Mouse (Mus musculus) left cerebral cortex, adult 2 months (tissue): ENCODE measurements at regions not wholly inside any gene's neighbourhood (a gene's known extent, or its start where the extent isn't known, plus 50 kb on each side); places are given as distances from the start of the nearest gene placed in this dataset.

Source experiments
- DNase-seq, 2 experiments: peaks; one replicate each; pipeline ENCODE4 v3.0.0; 2021 to 2022; ENCODE audit warnings: low spot score in 2 of 2, mixed read lengths in 1 of 2; ENCODE audit errors: extremely low spot score in 1 of 2
- H3K27ac ChIP-seq: fragments of 200-600 bp; 2 replicates; pipeline ENCODE4 v1.8.1; 2022
- H3K4me3 ChIP-seq: fragments of 200-600 bp; 2 replicates; pipeline ENCODE4 v1.8.1; 2022
- CTCF ChIP-seq: fragments of 200-600 bp; IDR thresholded peaks from 2 replicates; pipeline ENCODE4 v1.8.1; 2022; ENCODE audit warnings: antibody characterized with exemption, mild to moderate bottlenecking, moderate library complexity
- intact Hi-C: fragments of 180-260 bp; cut with DNase I; formaldehyde crosslinking; loops from one replicate; pipeline ENCODE4 v1.15.1; 2025

DNA sequence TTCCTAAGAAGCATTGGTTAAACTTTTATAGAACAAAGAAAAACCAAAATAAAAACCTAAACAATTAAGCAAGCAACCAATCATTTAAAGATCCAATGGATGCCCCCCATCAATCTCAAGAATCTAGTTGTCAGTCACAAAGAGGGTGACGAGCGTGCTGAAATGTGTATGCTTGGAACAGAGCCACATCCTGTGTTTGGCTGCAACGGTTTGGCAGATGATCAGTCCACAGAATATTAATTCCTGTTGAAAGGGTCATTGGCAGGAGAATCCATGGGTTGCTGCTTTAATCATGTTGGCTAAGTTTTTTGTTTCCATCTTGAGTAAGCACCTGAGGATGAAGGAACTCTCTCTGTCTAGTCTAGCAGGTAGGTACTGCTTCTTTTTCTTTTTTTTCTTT, 117.5 kb upstream of the Jag1 start:
- no peak for TF ChIP-seq CTCF
- intact Hi-C loops = no loop called here
- Histone ChIP-seq H3K4me3 (no peak overlapping the region), H3K27ac (no peak overlapping the region)
- DNase-seq = no peak

DNA sequence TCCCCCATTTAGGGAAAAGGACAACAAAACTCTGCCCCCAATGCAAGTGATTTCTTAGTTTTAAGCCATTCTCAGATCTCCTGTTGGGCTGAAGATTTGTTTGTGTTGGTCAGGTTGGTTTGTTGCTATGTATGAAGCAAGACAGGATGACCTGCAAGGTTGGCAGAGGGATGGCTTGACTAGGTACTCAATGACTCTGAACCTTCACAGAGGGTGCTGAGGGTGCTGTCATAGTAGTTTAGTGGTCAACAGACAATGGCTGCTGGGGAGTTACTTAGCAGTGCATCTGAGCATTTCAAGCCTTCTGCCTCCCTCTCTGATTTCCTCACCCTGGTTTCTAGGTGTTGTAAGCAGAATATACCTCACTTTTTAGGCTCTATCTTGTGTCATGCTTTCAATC, 114.7 kb upstream of the Jag1 start:
- no peak for DNase-seq

DNA sequence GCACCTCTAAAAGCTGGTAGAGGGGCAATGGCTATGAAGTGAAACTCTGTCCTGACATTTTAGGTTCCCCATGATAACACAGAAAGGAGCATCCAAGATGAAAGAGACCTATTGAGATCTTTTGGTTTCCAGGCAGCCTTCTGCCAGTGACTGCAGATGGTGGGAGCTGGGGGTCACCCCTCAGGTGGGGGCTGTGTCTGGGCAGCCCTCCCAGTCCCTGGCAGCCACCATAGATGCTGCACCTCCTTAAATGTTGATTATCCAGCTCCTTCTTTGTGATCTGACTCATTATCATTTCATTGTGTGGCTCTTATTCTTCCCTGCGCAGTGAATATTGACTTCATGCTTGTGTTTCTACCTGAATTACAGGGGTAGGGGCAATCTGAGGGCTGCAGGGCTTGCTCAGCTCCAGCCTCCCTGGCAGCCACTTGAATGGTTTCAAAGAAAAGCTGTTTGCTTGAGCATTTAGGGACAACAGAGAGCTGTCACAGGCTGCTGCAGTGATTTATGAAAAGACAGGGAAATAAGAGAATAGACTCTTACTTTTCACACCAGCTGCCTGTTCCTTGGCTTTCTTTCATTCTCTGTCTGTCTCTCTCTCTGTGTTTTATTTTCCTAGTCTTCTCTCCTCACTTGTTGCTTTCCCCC, 113.1 kb upstream of the Jag1 start:
- no peak for DNase-seq
- H3K27ac ChIP-seq = no peak overlapping the region
- TF ChIP-seq CTCF = no peak
- no peak overlapping the region for H3K4me3 ChIP-seq
- intact Hi-C loops = no loop called here

More for the DNA sequence above, 114.7 kb upstream of the Jag1 start:
- Histone ChIP-seq H3K27ac (no peak overlapping the region), H3K4me3 (no peak overlapping the region)
- no peak for TF ChIP-seq CTCF
- intact Hi-C loops = no loop called here

DNA sequence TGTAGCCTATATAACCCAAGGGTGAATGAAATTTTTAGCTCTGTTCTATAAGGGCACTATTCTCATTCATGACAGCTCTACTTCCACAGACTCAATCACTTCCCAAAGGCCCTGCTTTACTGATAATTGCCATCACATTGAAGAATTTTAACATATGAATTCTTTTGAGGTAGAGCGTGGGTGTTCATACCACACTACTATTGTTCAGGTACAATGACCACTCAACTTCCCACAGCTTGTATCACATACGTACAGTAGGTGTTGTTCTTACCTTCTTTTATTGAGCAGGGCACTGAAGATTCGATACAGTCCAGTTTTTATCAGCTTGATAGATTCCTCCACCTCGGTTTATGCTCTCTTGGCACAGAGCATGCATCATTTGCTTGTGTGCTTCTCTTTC, 111.1 kb upstream of the Jag1 start:
- intact Hi-C loops = no loop called here
- no peak overlapping the region for H3K27ac ChIP-seq
- TF ChIP-seq CTCF = no peak

DNA sequence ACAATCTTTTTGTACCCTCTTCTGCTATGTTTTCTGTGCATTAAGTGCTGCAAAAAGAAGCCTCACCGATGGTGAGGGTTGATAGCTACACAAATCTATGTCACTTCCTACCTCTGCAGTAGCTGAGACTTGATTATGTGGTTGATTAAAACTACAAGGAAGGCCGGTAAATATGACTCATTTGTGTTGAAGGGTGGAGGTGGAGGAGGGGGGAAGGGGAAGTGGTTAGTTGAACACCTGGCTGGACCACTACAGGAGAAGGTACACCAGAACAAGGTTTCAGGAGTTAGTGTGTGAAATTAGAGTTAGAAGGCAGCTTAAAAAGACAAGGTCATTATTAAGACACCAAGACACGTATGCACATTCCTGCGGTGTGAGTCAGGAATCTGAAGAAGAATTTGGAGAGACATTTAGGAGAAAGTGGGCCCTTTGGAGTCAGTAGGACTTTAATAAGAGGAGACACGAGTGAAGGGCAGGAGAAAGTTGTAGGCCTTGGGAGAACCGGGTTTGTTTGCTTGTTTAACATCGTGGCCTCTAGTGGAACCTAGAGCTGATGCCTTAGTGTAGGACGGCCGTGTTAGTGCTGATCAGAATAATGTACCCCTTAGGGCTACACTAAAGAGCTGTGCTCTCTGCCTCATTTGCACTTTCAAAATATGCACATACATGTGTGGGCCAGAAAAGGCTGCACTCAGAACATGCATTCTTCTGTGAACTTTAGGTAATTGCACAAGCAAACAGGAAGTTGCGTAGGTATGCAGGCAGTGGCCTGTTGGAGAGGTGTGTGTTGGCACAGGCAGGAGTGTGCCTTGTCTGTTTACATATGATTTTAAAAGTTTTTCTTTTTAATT, 108.5 kb upstream of the Jag1 start:
- H3K27ac ChIP-seq = no peak overlapping the region
- intact Hi-C loops = no loop called here
- no peak for DNase-seq
- no peak for TF ChIP-seq CTCF
- no peak overlapping the region for H3K4me3 ChIP-seq

More for the DNA sequence above, 111.1 kb upstream of the Jag1 start:
- H3K4me3 ChIP-seq = no peak overlapping the region
- no peak for DNase-seq

DNA sequence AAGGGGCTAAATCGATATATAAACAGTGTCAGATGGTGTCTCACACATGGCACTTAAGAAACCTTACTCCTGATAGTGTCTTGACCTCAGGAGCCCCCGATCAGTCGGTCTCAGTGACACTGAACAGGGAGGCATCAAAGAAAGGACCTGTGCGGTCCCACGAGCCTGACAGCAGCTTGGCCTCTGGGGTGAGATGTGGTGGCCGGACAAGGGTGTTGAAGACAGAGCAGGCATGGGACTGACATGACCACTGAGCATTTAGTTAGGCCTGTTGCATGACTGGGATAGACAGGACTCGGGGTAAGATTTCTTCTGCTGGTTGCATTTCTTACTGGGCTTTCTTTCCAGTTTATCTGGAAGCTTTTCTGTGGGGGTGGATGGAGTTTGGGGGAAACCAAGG, 99.3 kb upstream of the Jag1 start:
- Histone ChIP-seq H3K27ac (no peak overlapping the region), H3K4me3 (no peak overlapping the region)
- DNase-seq = no peak
- intact Hi-C loops = no loop called here
- TF ChIP-seq CTCF = no peak

DNA sequence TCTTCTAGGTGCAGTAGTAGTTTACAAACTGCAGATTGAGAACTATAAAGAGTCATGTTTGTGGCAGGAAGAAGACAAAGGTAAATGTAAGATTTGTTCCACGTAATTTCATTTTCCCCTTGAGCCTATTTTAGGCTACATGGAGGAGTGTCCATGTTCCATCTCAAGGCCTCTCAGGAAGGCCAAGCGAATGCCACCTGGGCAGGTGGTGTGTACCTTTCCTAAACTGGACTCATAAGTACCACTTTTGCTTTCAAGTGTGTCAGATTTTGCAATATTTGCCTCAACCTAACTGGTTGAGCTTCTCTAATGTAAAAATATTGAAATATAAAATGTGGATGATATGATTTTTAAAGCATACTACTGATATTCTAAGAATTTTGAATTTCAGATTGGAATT, 91.4 kb upstream of the Jag1 start:
- no peak overlapping the region for H3K4me3 ChIP-seq
- intact Hi-C loops = no loop called here
- no peak for TF ChIP-seq CTCF
- H3K27ac ChIP-seq = no peak overlapping the region
- DNase-seq = no peak

DNA sequence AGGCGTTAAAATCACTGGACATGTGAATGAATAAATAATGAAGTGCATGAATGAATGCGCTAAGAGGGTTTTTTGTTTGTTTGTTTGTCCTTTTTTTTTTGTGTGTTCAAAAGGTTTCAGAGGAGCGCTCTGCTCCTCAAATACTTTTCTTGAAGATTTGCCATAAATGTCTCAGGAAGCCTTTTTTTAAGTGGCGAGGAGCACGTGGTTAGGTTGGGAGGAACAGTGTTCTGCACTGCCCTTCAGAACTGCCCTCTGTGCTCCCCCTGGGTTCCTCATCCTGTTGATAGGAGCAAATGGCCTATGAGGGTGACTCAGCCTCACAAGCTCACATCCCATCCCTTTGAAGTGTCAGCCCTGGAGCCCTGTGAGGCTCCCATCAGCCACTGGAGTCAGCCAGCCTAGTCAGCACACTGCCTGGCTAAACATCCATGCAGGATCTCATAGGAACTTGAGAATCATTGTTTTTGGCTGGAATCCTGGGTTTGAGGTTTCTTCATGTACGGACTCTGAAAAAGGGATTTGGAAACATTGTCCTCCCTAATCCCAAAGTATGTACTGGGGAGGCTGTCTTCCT, 87.9 kb upstream of the Jag1 start:
- no peak overlapping the region for H3K27ac ChIP-seq
- DNase-seq = no peak
- TF ChIP-seq CTCF = no peak; the same call in 1 of the 2 replicates
- H3K4me3 ChIP-seq = no peak overlapping the region
- intact Hi-C loops = no loop called here

DNA sequence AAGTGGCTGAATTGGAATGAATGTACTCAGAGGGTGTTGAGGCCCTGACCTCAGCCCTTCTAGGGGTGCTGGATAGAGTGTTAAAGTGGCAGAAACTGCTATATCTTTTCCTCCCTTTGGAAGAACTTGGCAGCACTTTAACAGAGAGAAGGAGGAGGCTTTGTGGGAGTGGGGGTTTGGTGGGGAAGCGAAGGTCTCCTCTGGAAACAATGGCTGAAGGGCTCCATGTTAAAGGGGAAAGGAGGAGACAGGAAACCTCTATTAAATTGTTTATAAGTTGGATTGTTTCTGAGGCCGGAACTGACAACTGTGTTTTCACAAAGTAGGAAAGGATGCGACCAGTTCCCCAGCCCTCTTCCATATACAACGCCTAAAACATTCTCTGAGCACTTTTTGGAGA, 83.7 kb upstream of the Jag1 start:
- Histone ChIP-seq H3K27ac (no peak overlapping the region), H3K4me3 (no peak overlapping the region)
- TF ChIP-seq CTCF = no peak
- intact Hi-C loops = no loop called here
- DNase-seq = no peak

DNA sequence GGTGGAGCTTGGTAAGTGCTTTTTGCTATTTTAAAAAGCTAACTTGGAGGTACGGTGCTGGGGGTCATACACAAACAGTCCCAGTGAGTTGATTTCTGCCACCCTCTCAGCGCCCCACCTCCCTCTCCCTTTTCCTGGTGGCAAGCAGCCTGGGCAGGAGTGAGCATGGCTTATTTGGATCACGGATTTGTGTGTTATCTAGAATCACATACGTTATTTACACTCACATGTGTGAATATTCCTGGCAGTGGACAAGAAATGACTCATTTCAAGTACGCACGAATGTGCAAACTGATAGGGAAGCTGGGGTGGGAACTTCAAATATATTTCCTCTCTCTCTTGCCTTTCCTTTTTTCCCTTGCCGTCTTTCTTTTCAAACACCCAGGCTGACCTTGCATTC, 75.7 kb upstream of the Jag1 start:
- no peak for DNase-seq
- H3K4me3 ChIP-seq = no peak overlapping the region
- intact Hi-C loops = no loop called here
- H3K27ac ChIP-seq = no peak overlapping the region
- TF ChIP-seq CTCF = no peak

DNA sequence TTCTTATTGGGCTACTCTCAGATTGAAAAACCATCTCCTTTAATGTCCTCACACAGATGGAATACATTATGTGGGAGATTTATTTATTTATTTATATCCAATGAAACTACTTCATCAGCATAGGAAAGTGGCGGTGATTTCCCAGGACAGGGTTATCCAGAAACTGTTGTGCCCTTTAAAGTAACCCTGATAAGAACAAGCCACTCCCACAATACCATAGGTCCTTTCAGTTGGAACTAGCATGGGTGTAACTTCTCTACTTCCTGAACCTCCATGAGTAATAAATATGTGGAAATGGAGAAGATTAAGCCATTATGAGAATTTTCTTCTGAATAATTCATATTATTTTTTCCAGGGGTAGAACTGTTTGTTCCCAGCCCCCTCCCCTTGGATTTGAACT, 52.7 kb upstream of the Jag1 start:
- no peak for DNase-seq
- no peak for TF ChIP-seq CTCF
- no peak overlapping the region for H3K4me3 ChIP-seq
- intact Hi-C loops = no loop called here
- H3K27ac ChIP-seq = no peak overlapping the region

DNA sequence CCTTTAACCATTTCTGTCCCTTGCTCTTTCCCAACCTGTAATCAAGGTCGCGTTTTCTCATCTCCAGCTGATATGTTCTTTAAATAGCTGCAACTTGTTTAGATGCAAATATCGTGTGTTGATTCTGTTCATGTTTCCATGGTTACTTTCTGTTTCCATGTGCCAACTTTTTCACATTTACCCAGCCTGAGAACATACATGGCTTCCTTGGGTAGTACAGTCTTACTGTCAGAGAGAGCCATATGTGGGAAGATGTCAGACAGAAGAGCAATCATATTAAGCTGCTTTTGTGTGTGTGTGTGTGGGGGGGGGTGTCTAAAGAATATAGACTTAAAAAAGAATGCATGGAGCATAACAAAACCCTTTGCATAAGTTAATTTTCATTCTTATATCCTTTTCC, 52.2 kb upstream of the Jag1 start:
- TF ChIP-seq CTCF = no peak
- intact Hi-C loops = no loop called here
- no peak overlapping the region for H3K4me3 ChIP-seq
- H3K27ac ChIP-seq = no peak overlapping the region
- no peak for DNase-seq
